In genomic region chr12:79502862-79503581, GRCm38 (mm10) we compare ENCODE assay signal across 9 mouse cellular contexts.
DNase-seq lines count a peak whose midpoint lies in the region; ATAC-seq and TF ChIP-seq lines count a peak whose summit lies in the region.
"Had no signal": no experiment of that assay in that cellular context is flagged by ENCODE, and none has a peak within 500 bp of the region (broad histone marks: within the 10 kb centered on the region; RNA-seq: fewer than 3 reads in every experiment).

No protein-coding gene starts in this region.

- peak; percentile 34 for DNase-seq in adrenal gland, adult 2 months
- DNase-seq in adrenal gland, postnatal 10 days: no peak
- peak; percentile 89 for DNase-seq in kidney, postnatal 0 days (ENCODE audit: low spot score)
- no peak for DNase-seq in kidney, adult 8-10 months
- peak; percentile 51 for DNase-seq in telencephalon, adult 2 months (ENCODE audit: low read depth, low spot score)
- DNase-seq in gastrocnemius, adult 2 months: no peak
- DNase-seq: embryo, embryonic 11 days had no signal

- H3K27ac ChIP-seq in kidney, postnatal 0 days: peak overlapping the region; percentile 57
- peak overlapping the region; percentile 29; the same call in 1 of the 2 replicates for H3K27ac ChIP-seq in midbrain, embryonic 15.5 days
- H3K27ac ChIP-seq in midbrain, embryonic 13.5 days: no peak overlapping the region
- no peak overlapping the region for H3K27ac ChIP-seq in gastrocnemius, adult 2 months

- H3K4me2 ChIP-seq in kidney, postnatal 0 days (ENCODE audit: low read length): no peak overlapping the region
- H3K4me2 ChIP-seq in midbrain, embryonic 15.5 days: no peak overlapping the region
- H3K4me2 ChIP-seq in midbrain, embryonic 13.5 days (replicated peaks): no peak overlapping the region

- no peaks in the 10 kb centered on the region for H3K9me3 ChIP-seq in kidney, postnatal 0 days (replicated peaks; ENCODE audit: low read length)
- H3K9me3 ChIP-seq in midbrain, embryonic 15.5 days: no peaks in the 10 kb centered on the region
- no peaks in the 10 kb centered on the region for H3K9me3 ChIP-seq in midbrain, embryonic 13.5 days

- peaks cover 14% of the 10 kb centered on the region; the same call in 1 of the 2 replicates for H3K4me1 ChIP-seq in kidney, postnatal 0 days (replicated peaks; ENCODE audit: insufficient read depth, low read length)
- peaks cover 4% of the 10 kb centered on the region; the same call in 1 of the 2 replicates for H3K4me1 ChIP-seq in midbrain, embryonic 15.5 days
- H3K4me1 ChIP-seq in midbrain, embryonic 13.5 days (replicated peaks): peaks cover 37% of the 10 kb centered on the region

- H3K36me3 ChIP-seq in kidney, postnatal 0 days (ENCODE audit: insufficient read depth, low read length): no peaks in the 10 kb centered on the region
- H3K36me3 ChIP-seq in midbrain, embryonic 15.5 days (replicated peaks): no peaks in the 10 kb centered on the region
- no peaks in the 10 kb centered on the region for H3K36me3 ChIP-seq in midbrain, embryonic 13.5 days

- no peak for TF ChIP-seq CTCF in kidney, postnatal 0 days (IDR thresholded peaks at IDR 0.05; ENCODE audit: low read depth)
- TF ChIP-seq CTCF in gastrocnemius, adult 2 months (IDR thresholded peaks at IDR 0.05): no peak

- 64% methylated on average over 11 of the region's 11 CpGs for WGBS in kidney, postnatal 0 days
- 78% methylated on average over 11 of the region's 11 CpGs for WGBS in midbrain, embryonic 15.5 days
- 84% methylated on average over 11 of the region's 11 CpGs for WGBS in midbrain, embryonic 13.5 days

- H3K27me3 ChIP-seq in kidney, postnatal 0 days (ENCODE audit: insufficient read depth, low read length): no peaks in the 10 kb centered on the region
- H3K27me3 ChIP-seq in midbrain, embryonic 15.5 days (replicated peaks): no peaks in the 10 kb centered on the region
- H3K27me3 ChIP-seq in midbrain, embryonic 13.5 days: no peaks in the 10 kb centered on the region

- intact Hi-C loops in gastrocnemius, adult 2 months (cut with DNase I): no loop called here

- H3K4me3 ChIP-seq in kidney, postnatal 0 days (replicated peaks; ENCODE audit: low read depth, low read length): no peak overlapping the region
- H3K4me3 ChIP-seq in midbrain, embryonic 15.5 days: no peak overlapping the region
- H3K4me3 ChIP-seq in midbrain, embryonic 13.5 days (replicated peaks): no peak overlapping the region
- H3K4me3 ChIP-seq in gastrocnemius, adult 2 months: no peak overlapping the region

- ATAC-seq in kidney, postnatal 0 days (replicated peaks; ENCODE audit: low FRiP score, low read depth): 0 out of 2 replicates have a peak, but pooled peaks have one; percentile 33
- no peak for ATAC-seq in midbrain, embryonic 15.5 days (replicated peaks)
- no peak for ATAC-seq in midbrain, embryonic 13.5 days

- H3K9ac ChIP-seq in kidney, postnatal 0 days (ENCODE audit: low read depth, low read length): no peak overlapping the region
- no peak overlapping the region for H3K9ac ChIP-seq in midbrain, embryonic 15.5 days
- H3K9ac ChIP-seq in midbrain, embryonic 13.5 days (replicated peaks): no peak overlapping the region

Comparison
In these comparisons a context has a peak if more than half of its experiments do, and no peak if none do; other contexts are left out.
1. DNase-seq: peak in adrenal gland, adult 2 months (single experiment), kidney, postnatal 0 days (single experiment) and telencephalon, adult 2 months (single experiment); none in adrenal gland, postnatal 10 days (single experiment), kidney, adult 8-10 months (0 of 2) and gastrocnemius, adult 2 months (single experiment).
2. H3K27ac ChIP-seq: peak in kidney, postnatal 0 days (single experiment) and midbrain, embryonic 15.5 days (single experiment); none in midbrain, embryonic 13.5 days (single experiment) and gastrocnemius, adult 2 months (single experiment).